Mouse (Mus musculus) hindbrain, postnatal 0 days (tissue): ENCODE results near the gene Pde9a. TPM values are rescaled to one million over a fixed set of nuclear protein-coding genes. Genes with fewer than 3 reads are reported as not detected.
A peak's percentile ranks its signal among the peaks of the same experiment; 100 is the strongest.

ENCODE experiments used
- ATAC-seq: fragments of 200-750 bp; cut with Nextera tagmentation; 2 replicates; pipeline ENCODE4 v1.8.0; 2017; ENCODE audit warnings: mild to moderate bottlenecking, moderate TSS enrichment, moderate library complexity
- DNase-seq: peaks from one replicate; pipeline ENCODE4 v3.0.0-alpha.2; 2015; ENCODE audit warnings: low spot score
- H3K27ac ChIP-seq: fragments of 300-500 bp; sonication (generic); 2 replicates; pipeline ENCODE4 v1.5.1; 2014; ENCODE audit warnings: mild to moderate bottlenecking
- H3K27me3 ChIP-seq: fragments of 300-500 bp; sonication (generic); 2 replicates; pipeline ENCODE4 v1.6.1; 2014; ENCODE audit warnings: low read length, mixed read lengths; ENCODE audit not compliant: insufficient read depth
- H3K36me3 ChIP-seq: fragments of 300-500 bp; sonication (generic); 2 replicates; pipeline ENCODE4 v1.6.1; 2014; ENCODE audit warnings: low read length, mixed read lengths; ENCODE audit not compliant: insufficient read depth
- H3K4me1 ChIP-seq: fragments of 300-500 bp; sonication (generic); 2 replicates; pipeline ENCODE4 v1.6.1; 2014; ENCODE audit warnings: antibody characterized with exemption, low read length, mixed read lengths; ENCODE audit not compliant: insufficient read depth
- H3K4me2 ChIP-seq: fragments of 300-500 bp; sonication (generic); 2 replicates; pipeline ENCODE4 v1.6.1; 2014; ENCODE audit warnings: low read depth, mild to moderate bottlenecking, low read length, moderate library complexity, mixed read lengths
- H3K4me3 ChIP-seq: fragments of 300-500 bp; sonication (generic); 2 replicates; pipeline ENCODE4 v1.5.1; 2014; ENCODE audit warnings: low read length
- H3K9ac ChIP-seq: fragments of 300-500 bp; sonication (generic); replicated peaks from 2 replicates; pipeline ENCODE4 v1.6.1; 2014; ENCODE audit warnings: mild to moderate bottlenecking, low read length, moderate library complexity, mixed read lengths
- H3K9me3 ChIP-seq: fragments of 300-500 bp; sonication (generic); 2 replicates; pipeline ENCODE4 v1.6.1; 2016; ENCODE audit warnings: low read length, mixed read lengths
- CTCF ChIP-seq: IDR thresholded peaks from 2 replicates; pipeline ENCODE4 v1.5.1; 2016; ENCODE audit warnings: antibody characterized with exemption, control low read depth, low read depth
- WGBS: fragments of 180-500 bp; shearing (Covaris S2); extraction: QIAGEN DNeasy Blood & Tissue Kit; methylation state at CpG from one replicate; pipeline ENCODE4 v1.1.7; 2014; 5-methylcytosine and 5-hydroxymethylcytosine counted together
- polyA plus RNA-seq: library from polyadenylated mRNA; unstranded; fragments of >200 nt; fragmentation: Nextera tagmentation; extraction: Ambion mirVana; gene quantifications from 2 replicates; pipeline ENCODE4 v1.2.1, GENCODE M21; 2015
- total RNA-seq: library from RNA; depleted of rRNA; stranded (reverse); fragments of >200 nt; gene quantifications from 2 replicates; pipeline ENCODE4 v1.2.3, GENCODE M21; 2014; rRNA removed

The Pde9a gene
- total RNA-seq (34.4 and 39.8 TPM in 2 replicates), polyA plus RNA-seq (35.2 and 36.3 TPM in 2 replicates)

GRCm38 (mm10) chr17:31385671-31386665 is at the start of gene Pde9a:
TSS of gene Pde9a (plus strand) at chr17:31386210.
- peak; percentile 86 for DNase-seq
- peak within 1 kb of the TSS; percentile 64 for H3K9ac ChIP-seq
- TF ChIP-seq CTCF, result no peak
- H3K36me3 ChIP-seq, result no peaks in the 10 kb centered on the region
- H3K27me3 ChIP-seq, result no peaks in the 10 kb centered on the region
- peak within 1 kb of the TSS; percentile 69 for H3K4me2 ChIP-seq
- peak; percentile 89 for ATAC-seq
- peak within 1 kb of the TSS; percentile 69 for H3K4me3 ChIP-seq
- no peaks in the 10 kb centered on the region for H3K9me3 ChIP-seq
- peak within 1 kb of the TSS; percentile 78 for H3K27ac ChIP-seq
- WGBS, result under 1% methylated on average over 39 of the region's 56 CpGs
- peaks cover 37% of the 10 kb centered on the region for H3K4me1 ChIP-seq

- H3K9me3 ChIP-seq, result no peaks in the 10 kb centered on the region
- H3K36me3 ChIP-seq, result no peaks in the 10 kb centered on the region
- 80% methylated on average over 2 of the region's 2 CpGs for WGBS
- H3K4me2 ChIP-seq, result no peak overlapping the region
- ATAC-seq, result no peak
- H3K27ac ChIP-seq, result no peak overlapping the region
- DNase-seq, result no peak
- peaks cover 3% of the 10 kb centered on the region; the same call in 1 of the 2 replicates for H3K4me1 ChIP-seq
- H3K27me3 ChIP-seq, result no peaks in the 10 kb centered on the region
- no peak overlapping the region for H3K4me3 ChIP-seq
- TF ChIP-seq CTCF, result no peak
- no peak overlapping the region for H3K9ac ChIP-seq
These were observed 46.2 kb upstream of the Pde9a start for GRCm38 (mm10) chr17:31339769-31340168.

GRCm38 (mm10) chr17:31342191-31342590 is 43.8 kb upstream of the Pde9a start:
- Histone ChIP-seq H3K9me3 (no peaks in the 10 kb centered on the region), H3K9ac (no peak overlapping the region), H3K27ac (no peak overlapping the region), H3K27me3 (no peaks in the 10 kb centered on the region), H3K4me3 (no peak overlapping the region), H3K4me1 (no peaks in the 10 kb centered on the region), H3K4me2 (no peak overlapping the region), H3K36me3 (no peaks in the 10 kb centered on the region)
- DNase-seq (peak; percentile 62), ATAC-seq (peak; percentile 37; the same call in 1 of the 2 replicates)
- no peak for TF ChIP-seq CTCF
- WGBS, result 50% methylated on average over 6 of the region's 6 CpGs

DNA sequence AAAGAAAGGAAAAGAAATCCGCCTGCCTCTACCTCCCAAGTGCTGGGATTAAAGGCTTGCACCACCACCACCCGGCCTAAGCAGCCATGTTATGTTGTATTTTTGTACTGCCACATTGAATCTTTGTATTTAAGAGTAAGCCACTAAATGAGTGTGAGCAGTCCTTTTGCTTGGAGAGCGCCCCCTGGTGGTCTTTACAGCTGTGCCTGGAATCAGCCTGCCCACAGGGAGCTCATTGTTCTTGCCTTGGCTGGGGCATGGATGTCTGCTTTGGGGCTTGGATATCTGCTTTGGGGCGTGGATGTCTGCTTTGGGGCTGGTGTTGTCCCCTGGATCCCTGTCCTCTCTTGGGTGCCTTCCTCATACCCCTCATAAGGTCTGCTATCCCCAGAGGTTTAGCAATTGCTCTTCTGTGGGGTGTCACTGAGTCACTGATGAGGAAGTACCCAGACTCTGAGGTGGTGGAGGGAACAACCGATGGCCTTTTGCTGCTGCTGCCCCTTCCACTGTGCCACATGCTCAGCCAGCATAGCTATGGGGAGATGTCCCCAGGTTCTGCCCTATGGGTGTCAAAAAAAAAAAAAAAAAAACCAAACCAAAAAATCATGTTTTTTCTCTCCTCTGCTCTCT is 41.7 kb upstream of the Pde9a start:
- Histone ChIP-seq H3K36me3 (no peaks in the 10 kb centered on the region), H3K9me3 (no peaks in the 10 kb centered on the region)
- TF ChIP-seq CTCF, result peak; percentile 74

GRCm38 (mm10) chr17:31344816-31345215 is 41.2 kb upstream of the Pde9a start:
- no peaks in the 10 kb centered on the region for H3K27me3 ChIP-seq
- no peak overlapping the region for H3K4me3 ChIP-seq
- H3K9ac ChIP-seq, result no peak overlapping the region
- H3K4me1 ChIP-seq, result no peaks in the 10 kb centered on the region
- no peaks in the 10 kb centered on the region for H3K36me3 ChIP-seq
- TF ChIP-seq CTCF, result no peak
- WGBS, result 96% methylated on average over 3 of the region's 3 CpGs
- H3K9me3 ChIP-seq, result no peaks in the 10 kb centered on the region
- DNase-seq (no peak), ATAC-seq (no peak)
- no peak overlapping the region for H3K27ac ChIP-seq
- no peak overlapping the region for H3K4me2 ChIP-seq

More for the DNA sequence above, 41.7 kb upstream of the Pde9a start:
- no peak overlapping the region for H3K4me2 ChIP-seq
- peak; percentile 74 for DNase-seq
- no peaks in the 10 kb centered on the region for H3K4me1 ChIP-seq
- ATAC-seq, result no peak
- no peaks in the 10 kb centered on the region for H3K27me3 ChIP-seq
- WGBS, result 55% methylated on average over 5 of the region's 5 CpGs
- no peak overlapping the region for H3K9ac ChIP-seq
- no peak overlapping the region for H3K4me3 ChIP-seq
- no peak overlapping the region for H3K27ac ChIP-seq

- H3K4me1 ChIP-seq, result no peaks in the 10 kb centered on the region
- no peaks in the 10 kb centered on the region for H3K36me3 ChIP-seq
- no peak overlapping the region for H3K4me3 ChIP-seq
- no peak for DNase-seq
- no peaks in the 10 kb centered on the region for H3K27me3 ChIP-seq
- WGBS, result 65% methylated on average over 5 of the region's 5 CpGs
- ATAC-seq, result no peak
- H3K9ac ChIP-seq, result no peak overlapping the region
- H3K9me3 ChIP-seq, result no peaks in the 10 kb centered on the region
- H3K4me2 ChIP-seq, result no peak overlapping the region
- H3K27ac ChIP-seq, result no peak overlapping the region
- no peak for TF ChIP-seq CTCF
These were observed 37.9 kb upstream of the Pde9a start for GRCm38 (mm10) chr17:31348129-31348528.
